12 mouse cellular contexts compared by ENCODE assay signal in genomic region chr5:122949101-122949500, GRCm38 (mm10).
DNase-seq lines count a peak whose midpoint lies in the region.
"Had no signal": no experiment of that assay in that cellular context is flagged by ENCODE, and none has a peak within 500 bp of the region (broad histone marks: within the 10 kb centered on the region; RNA-seq: fewer than 3 reads in every experiment).

No protein-coding gene starts in this region.

- DNase-seq in B cell, adult 2 months, result peak; percentile 84 to 90
- DNase-seq in T-cell, adult 2 months (ENCODE audit: low spot score), result peak; percentile 89
- peak; percentile 37 to 50 for DNase-seq in spleen, adult 18-20 months
- peak; percentile 54 for DNase-seq in thymus, postnatal 14 days
- DNase-seq in lung, adult 18-20 months, result no peak
- no peak for DNase-seq in urinary bladder, postnatal 10 days (ENCODE audit: low spot score)
- DNase-seq in neural tube, embryonic 10.5 days (ENCODE audit: extremely low spot score, low spot score), result no peak
- DNase-seq: adrenal gland, postnatal 14 days; cerebellum, adult 2 months; gastrocnemius, postnatal 10 days; heart, adult 2 months; midbrain, embryonic 14.5 days had no signal

Comparison
In these comparisons a context has a peak if more than half of its experiments do, and no peak if none do; other contexts are left out.
1. DNase-seq: peak in B cell, adult 2 months (2 of 2), T-cell, adult 2 months (single experiment), spleen, adult 18-20 months (2 of 2) and thymus, postnatal 14 days (single experiment); none in lung, adult 18-20 months (0 of 2), urinary bladder, postnatal 10 days (single experiment) and neural tube, embryonic 10.5 days (single experiment).